Mouse (Mus musculus) midbrain, postnatal 0 days (tissue): ENCODE data around the gene Rassf7. TPM values are rescaled to one million over a fixed set of nuclear protein-coding genes. Genes with fewer than 3 reads are reported as not detected.

Experiments
- ATAC-seq: fragments of 200-750 bp; cut with Nextera tagmentation; 2 replicates; pipeline ENCODE4 v1.8.0; 2017; ENCODE audit warnings: moderate number of reproducible peaks, mild to moderate bottlenecking, moderate TSS enrichment, moderate library complexity; ENCODE audit not compliant: low FRiP score
- DNase-seq: peaks from one replicate; pipeline ENCODE4 v3.0.0-alpha.2; 2015; ENCODE audit warnings: low spot score
- H3K27ac ChIP-seq: fragments of 300-500 bp; sonication (generic); 2 replicates; pipeline ENCODE4 v1.5.1; 2014; ENCODE audit warnings: low read depth, mild to moderate bottlenecking, low read length, mixed read lengths
- H3K27me3 ChIP-seq: fragments of 300-500 bp; sonication (generic); 2 replicates; pipeline ENCODE4 v1.6.1; 2014; ENCODE audit warnings: low read length, control low read depth, mixed read lengths; ENCODE audit not compliant: insufficient read depth
- H3K36me3 ChIP-seq: fragments of 300-500 bp; sonication (generic); 2 replicates; pipeline ENCODE4 v1.6.1; 2014; ENCODE audit warnings: low read length, control low read depth, mixed read lengths; ENCODE audit not compliant: insufficient read depth
- H3K4me1 ChIP-seq: fragments of 300-500 bp; sonication (generic); 2 replicates; pipeline ENCODE4 v1.6.1; 2014; ENCODE audit warnings: mild to moderate bottlenecking, control low read depth, antibody characterized with exemption, low read length, mixed read lengths; ENCODE audit not compliant: insufficient read depth
- H3K4me2 ChIP-seq: fragments of 300-500 bp; sonication (generic); 2 replicates; pipeline ENCODE4 v1.6.1; 2014; ENCODE audit warnings: low read depth, mild to moderate bottlenecking, low read length, mixed read lengths; ENCODE audit not compliant: poor library complexity, severe bottlenecking
- H3K4me3 ChIP-seq: fragments of 300-500 bp; sonication (generic); 2 replicates; pipeline ENCODE4 v1.5.1; 2014; ENCODE audit warnings: low read depth, mild to moderate bottlenecking, low read length, moderate library complexity
- H3K9ac ChIP-seq: fragments of 300-500 bp; sonication (generic); replicated peaks from 2 replicates; pipeline ENCODE4 v1.6.1; 2014; ENCODE audit warnings: mild to moderate bottlenecking, low read length, moderate library complexity, mixed read lengths; ENCODE audit not compliant: poor library complexity, severe bottlenecking
- H3K9me3 ChIP-seq: fragments of 300-500 bp; sonication (generic); 2 replicates; pipeline ENCODE4 v1.6.1; 2016; ENCODE audit warnings: low read length, control low read depth
- CTCF ChIP-seq: IDR thresholded peaks from 2 replicates; pipeline ENCODE4 v1.5.1; 2016; ENCODE audit warnings: antibody characterized with exemption, mild to moderate bottlenecking
- WGBS: fragments of 180-500 bp; shearing (Covaris S2); extraction: QIAGEN DNeasy Blood & Tissue Kit; methylation state at CpG from one replicate; pipeline ENCODE4 v1.1.7; 2014; 5-methylcytosine and 5-hydroxymethylcytosine counted together
- polyA plus RNA-seq: library from polyadenylated mRNA; unstranded; fragments of >200 nt; fragmentation: Nextera tagmentation; extraction: Ambion mirVana; gene quantifications from 2 replicates; pipeline ENCODE4 v1.2.1, GENCODE M21; 2015
- total RNA-seq: library from RNA; depleted of rRNA; stranded (reverse); fragments of >200 nt; gene quantifications from 2 replicates; pipeline ENCODE4 v1.2.3, GENCODE M21; 2014

Gene Rassf7
- total and polyA plus RNA-seq, 2 experiments from 2014 or later = 20.7 to 23.5 TPM

DNA sequence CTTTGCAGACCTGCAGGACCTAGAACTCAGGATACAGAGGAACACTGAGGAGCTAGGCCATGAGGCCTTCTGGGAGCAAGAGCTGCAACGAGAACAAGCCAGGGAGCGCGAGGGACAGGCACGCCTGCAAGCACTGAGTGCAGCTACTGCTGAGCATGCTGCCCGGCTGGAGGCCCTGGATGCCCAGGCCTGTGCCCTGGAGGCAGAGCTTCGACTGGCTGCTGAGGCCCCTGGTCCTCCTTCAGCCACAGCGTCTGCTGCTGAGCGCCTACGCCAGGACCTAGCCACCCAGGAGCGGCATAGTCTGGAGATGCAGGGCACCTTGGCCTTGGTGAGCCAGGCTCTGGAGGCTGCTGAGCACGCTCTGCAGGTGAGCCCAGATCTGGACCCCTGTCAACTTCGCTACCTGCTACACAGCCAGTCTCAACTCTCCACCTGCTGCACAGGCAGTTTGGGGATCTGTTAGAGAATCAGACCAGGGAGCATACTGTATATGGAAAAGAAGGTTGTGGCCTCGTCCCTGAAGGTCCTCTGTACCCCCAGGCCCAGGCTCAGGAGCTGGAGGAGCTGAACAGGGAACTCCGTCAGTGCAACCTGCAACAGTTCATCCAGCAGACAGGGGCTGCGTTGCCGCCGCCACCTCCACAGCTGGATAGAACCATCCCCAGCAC lies 1.8 kb downstream of the Rassf7 start:
- H3K36me3 ChIP-seq = 0 out of 2 replicates have a peak, but pooled peaks cover 4% of the 10 kb centered on the region
- 91% methylated on average over 17 of the region's 17 CpGs for WGBS
- ATAC-seq (no peak), DNase-seq (no peak)
- TF ChIP-seq CTCF = no peak
- H3K9ac ChIP-seq = no peak overlapping the region
- H3K4me3 ChIP-seq = no peak overlapping the region
- H3K9me3 ChIP-seq = no peaks in the 10 kb centered on the region
- H3K27me3 ChIP-seq = no peaks in the 10 kb centered on the region
- H3K27ac ChIP-seq = no peak overlapping the region
- no peak overlapping the region for H3K4me2 ChIP-seq
- peaks cover 15% of the 10 kb centered on the region for H3K4me1 ChIP-seq

DNA sequence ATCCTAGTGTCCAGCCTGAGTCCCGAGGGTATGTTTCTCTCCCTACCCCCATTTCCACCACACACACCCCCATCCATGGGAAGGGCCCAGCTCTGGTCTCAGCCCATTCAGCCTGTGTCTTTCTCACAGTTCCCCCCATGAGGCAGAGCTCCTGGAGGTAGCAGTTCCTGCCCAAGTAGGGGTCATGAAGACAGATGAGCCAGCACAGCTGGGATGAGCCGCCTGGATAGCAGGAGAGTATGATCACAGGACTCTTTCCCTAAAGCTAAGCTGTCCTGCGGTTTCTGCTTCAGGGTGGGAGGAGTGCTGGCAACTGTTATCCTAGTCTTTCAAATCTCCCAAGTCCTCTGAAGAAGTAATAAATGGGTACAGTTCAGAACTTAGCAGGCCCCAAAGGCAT lies 2.5 kb downstream of the Rassf7 start:
- 0 out of 2 replicates have a peak, but pooled peaks cover 4% of the 10 kb centered on the region for H3K36me3 ChIP-seq
- H3K27ac ChIP-seq = no peak overlapping the region
- H3K27me3 ChIP-seq = no peaks in the 10 kb centered on the region
- ATAC-seq (no peak), DNase-seq (no peak)
- no peak for TF ChIP-seq CTCF
- H3K9me3 ChIP-seq = no peaks in the 10 kb centered on the region
- 84% methylated on average over 3 of the region's 3 CpGs for WGBS
- H3K4me2 ChIP-seq = no peak overlapping the region
- no peak overlapping the region for H3K4me3 ChIP-seq
- no peak overlapping the region for H3K9ac ChIP-seq
- peaks cover 18% of the 10 kb centered on the region for H3K4me1 ChIP-seq

DNA sequence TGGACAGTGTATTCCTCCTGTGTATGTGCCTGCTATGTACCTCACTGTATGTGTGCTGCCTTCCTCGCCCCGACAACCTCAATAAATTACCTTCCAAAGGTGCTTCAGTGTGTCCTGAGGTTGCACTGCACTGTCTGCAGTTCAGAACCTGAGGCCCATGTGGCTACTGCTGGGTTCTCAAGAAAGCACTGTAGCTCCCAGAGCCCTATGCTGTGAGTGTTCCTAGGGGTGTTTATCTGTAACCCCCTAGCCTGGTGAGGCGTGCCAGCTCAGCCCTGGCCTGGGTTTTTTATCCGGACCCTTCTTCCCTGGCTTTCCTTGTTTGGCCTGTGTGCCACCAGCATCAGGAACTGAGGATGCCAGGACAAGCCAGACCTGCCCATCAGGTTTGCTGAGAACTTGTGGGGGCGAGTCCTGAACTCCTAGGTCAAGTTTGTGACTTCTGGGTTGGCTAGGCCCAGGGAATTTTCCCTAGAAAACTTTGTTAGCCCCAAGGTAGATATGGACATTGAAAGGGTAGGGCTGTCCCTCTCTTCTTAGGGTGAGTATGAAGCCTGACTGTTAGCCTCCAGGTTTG lies 3.0 kb downstream of the Rassf7 start:
- no peak overlapping the region for H3K4me2 ChIP-seq
- DNase-seq (no peak), ATAC-seq (no peak)
- H3K9me3 ChIP-seq = no peaks in the 10 kb centered on the region
- no peak for TF ChIP-seq CTCF
- H3K36me3 ChIP-seq = 0 out of 2 replicates have a peak, but pooled peaks cover 4% of the 10 kb centered on the region
- H3K4me1 ChIP-seq = peaks cover 18% of the 10 kb centered on the region
- no peaks in the 10 kb centered on the region for H3K27me3 ChIP-seq
- WGBS = 91% methylated on average over 5 of the region's 5 CpGs
- no peak overlapping the region for H3K27ac ChIP-seq
- no peak overlapping the region for H3K4me3 ChIP-seq
- no peak overlapping the region for H3K9ac ChIP-seq

DNA sequence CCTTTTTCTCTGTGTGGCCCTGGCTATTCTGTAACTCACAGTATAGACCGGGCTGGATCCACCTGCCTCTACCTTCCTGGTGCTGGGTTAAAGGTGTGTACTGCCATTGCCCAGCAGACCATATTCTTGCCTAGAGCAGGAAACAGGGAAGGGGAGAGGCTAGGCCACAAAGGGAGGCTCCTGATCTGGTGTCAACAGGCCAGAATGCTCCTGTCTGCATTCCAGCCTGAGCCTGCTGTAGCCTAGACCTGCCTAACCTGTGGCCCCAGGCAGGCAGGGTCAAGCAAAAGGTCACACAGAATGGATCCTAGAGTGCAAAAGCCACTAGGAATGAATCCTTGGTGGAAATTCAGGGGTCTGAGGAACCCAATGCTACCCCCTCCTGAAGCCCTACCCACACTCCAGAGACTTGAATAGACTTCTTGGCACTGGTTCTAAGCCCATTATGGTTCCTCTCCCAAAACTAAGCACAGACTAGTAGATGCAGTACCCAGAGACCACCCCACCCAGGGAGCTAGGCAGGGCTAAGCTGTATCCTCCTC lies 4.0 kb downstream of the Rassf7 start:
- no peak for TF ChIP-seq CTCF
- Histone ChIP-seq H3K9ac (no peak overlapping the region), H3K36me3 (0 out of 2 replicates have a peak, but pooled peaks cover 4% of the 10 kb centered on the region), H3K4me2 (no peak overlapping the region), H3K27me3 (no peaks in the 10 kb centered on the region), H3K4me1 (peaks cover 18% of the 10 kb centered on the region), H3K9me3 (no peaks in the 10 kb centered on the region), H3K4me3 (no peak overlapping the region), H3K27ac (no peak overlapping the region)
- DNase-seq (no peak), ATAC-seq (no peak)
- WGBS = 100% methylated on average over 1 of the region's 1 CpGs

DNA sequence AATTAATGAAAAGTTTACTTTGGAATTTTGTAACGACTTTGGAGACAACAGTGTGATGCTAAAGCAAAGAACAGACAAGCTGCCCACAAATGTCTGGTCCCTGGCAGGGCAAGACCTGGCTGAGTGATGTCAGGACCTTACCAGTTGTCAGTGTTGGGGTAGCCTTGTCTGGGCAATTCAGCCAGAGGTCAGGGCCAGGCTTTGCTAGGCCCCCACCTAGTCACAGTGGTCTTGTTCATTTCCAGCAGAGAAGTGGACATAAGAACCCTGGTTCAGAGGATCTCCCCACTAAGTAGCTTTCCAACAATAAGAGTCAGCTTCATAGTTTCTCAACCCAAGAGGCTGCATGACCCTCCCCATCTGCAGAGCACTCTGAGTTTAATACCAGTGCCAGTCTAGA lies 4.7 kb downstream of the Rassf7 start:
- Histone ChIP-seq H3K4me3 (no peak overlapping the region), H3K9me3 (no peaks in the 10 kb centered on the region), H3K4me1 (peaks cover 14% of the 10 kb centered on the region), H3K27me3 (no peaks in the 10 kb centered on the region), H3K27ac (no peak overlapping the region), H3K9ac (no peak overlapping the region), H3K4me2 (no peak overlapping the region), H3K36me3 (0 out of 2 replicates have a peak, but pooled peaks cover 4% of the 10 kb centered on the region)
- no peak for ATAC-seq
- TF ChIP-seq CTCF = no peak
- no peak for DNase-seq
- WGBS = 76% methylated on average over 1 of the region's 1 CpGs
